Mouse (Mus musculus): ENCODE results near the gene Parp4.

The Parp4 gene

GRCm38 (mm10) chr14:56575416-56575815, at the start of gene Parp4, which contains the start of gene Cenpj:
Gene Parp4 (plus strand): TSS chr14:56575619.
Gene Cenpj (minus strand): TSS chr14:56575425.
- peak; percentile 93 to 95 for DNase-seq

GRCm38 (mm10) chr14:56530788-56531187, 44.6 kb upstream of the Parp4 start:
- DNase-seq, result no peak

GRCm38 (mm10) chr14:56544946-56545345, 30.5 kb upstream of the Parp4 start:
- DNase-seq, result peak in 1 of 2 experiments; percentile 13

GRCm38 (mm10) chr14:56545491-56545890, 29.9 kb upstream of the Parp4 start:
- no peak for DNase-seq

- no peak for DNase-seq
Observed at GRCm38 (mm10) chr14:56550960-56551359, 24.5 kb upstream of the Parp4 start.

GRCm38 (mm10) chr14:56552924-56553323, 22.5 kb upstream of the Parp4 start:
- DNase-seq, result no peak

- DNase-seq, result no peak
Observed at GRCm38 (mm10) chr14:56553331-56553730, 22.1 kb upstream of the Parp4 start.

- DNase-seq, result no peak
Observed at GRCm38 (mm10) chr14:56554716-56555115, 20.7 kb upstream of the Parp4 start.

GRCm38 (mm10) chr14:56559134-56559533, 16.3 kb upstream of the Parp4 start:
- no peak for DNase-seq

- no peak for DNase-seq
Observed at GRCm38 (mm10) chr14:56567476-56567875, 7.9 kb upstream of the Parp4 start.

- no peak for DNase-seq
Observed at GRCm38 (mm10) chr14:56569041-56569440, 6.4 kb upstream of the Parp4 start.

GRCm38 (mm10) chr14:56571310-56572093, 3.9 kb upstream of the Parp4 start:
- peak; percentile 96 to 97 for DNase-seq

GRCm38 (mm10) chr14:56572546-56572945, 2.9 kb upstream of the Parp4 start:
- DNase-seq, result no peak

GRCm38 (mm10) chr14:56575969-56576901, 816 bp downstream of the Parp4 start:
- no peak for DNase-seq

GRCm38 (mm10) chr14:56579011-56579410, 3.6 kb downstream of the Parp4 start:
- no peak for DNase-seq

GRCm38 (mm10) chr14:56581117-56581516, 5.7 kb downstream of the Parp4 start:
- no peak for DNase-seq

- DNase-seq, result no peak
Observed at GRCm38 (mm10) chr14:56582294-56582693, 6.9 kb downstream of the Parp4 start.

- no peak for DNase-seq
Observed at GRCm38 (mm10) chr14:56592191-56592590, 16.8 kb downstream of the Parp4 start.

GRCm38 (mm10) chr14:56594811-56595210, 19.4 kb downstream of the Parp4 start:
- no peak for DNase-seq

GRCm38 (mm10) chr14:56598759-56599158, 23.3 kb downstream of the Parp4 start:
- DNase-seq, result peak in 1 of 2 experiments; percentile 47

GRCm38 (mm10) chr14:56602069-56602468, 26.6 kb downstream of the Parp4 start:
- no peak for DNase-seq

GRCm38 (mm10) chr14:56604438-56604837, 29.0 kb downstream of the Parp4 start:
- peak; percentile 14 to 27 for DNase-seq

- DNase-seq, result peak in 1 of 2 experiments; percentile 23
Observed at GRCm38 (mm10) chr14:56605136-56605535, 29.7 kb downstream of the Parp4 start.

GRCm38 (mm10) chr14:56613212-56613611, 37.8 kb downstream of the Parp4 start:
- DNase-seq, result no peak

Data from kidney, adult 8-10 months (tissue).